Mouse (Mus musculus) lung, adult 10 weeks (tissue): Measurements from ENCODE around the gene Olfr804. TPM values are rescaled to one million over a fixed set of nuclear protein-coding genes. Genes with fewer than 3 reads are reported as not detected.

Source experiments
- polyA plus RNA-seq: library from polyadenylated mRNA; stranded (reverse); fragments of 350-450 nt; fragmentation: Illumina TruSeq; extraction: RNeasy Lipid Tissue Mini Kit (QIAGEN cat#74804); gene quantifications from one replicate; pipeline ENCODE4 v1.2.3, GENCODE M21; 2014; ENCODE audit warnings: low read depth, low replicate concordance; ENCODE audit not compliant: insufficient read depth

Olfr804 gene
- polyA plus RNA-seq = not detected

DNA sequence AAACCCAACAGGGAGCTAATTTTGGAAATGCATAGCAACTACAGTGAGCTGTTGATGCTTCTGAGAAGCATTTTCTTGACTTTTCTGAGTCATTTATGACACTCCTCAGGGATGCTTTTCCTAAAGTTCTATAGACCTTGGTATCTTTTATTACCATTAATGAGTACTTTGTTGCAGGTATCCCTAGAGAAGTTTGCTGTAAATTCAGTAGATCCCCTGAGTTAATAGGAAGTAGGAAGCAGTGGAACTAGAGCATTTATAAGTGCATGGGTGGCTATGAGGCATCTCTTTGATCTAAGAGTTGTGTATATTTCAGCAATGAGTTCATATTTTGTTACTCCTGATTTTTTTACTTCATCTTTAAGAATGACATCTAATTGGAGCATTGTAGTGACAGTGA is at the start of gene Olfr804:
Gene Olfr804, plus strand, starts transcription at position 301 of the 400 bp plus-strand sequence.

GRCm38 (mm10) chr10:129657394-129657793 is 45.6 kb upstream of the Olfr804 start, which contains the start of gene Olfr800:
Gene Olfr800, plus strand, starts transcription at chr10:129657694.

DNA sequence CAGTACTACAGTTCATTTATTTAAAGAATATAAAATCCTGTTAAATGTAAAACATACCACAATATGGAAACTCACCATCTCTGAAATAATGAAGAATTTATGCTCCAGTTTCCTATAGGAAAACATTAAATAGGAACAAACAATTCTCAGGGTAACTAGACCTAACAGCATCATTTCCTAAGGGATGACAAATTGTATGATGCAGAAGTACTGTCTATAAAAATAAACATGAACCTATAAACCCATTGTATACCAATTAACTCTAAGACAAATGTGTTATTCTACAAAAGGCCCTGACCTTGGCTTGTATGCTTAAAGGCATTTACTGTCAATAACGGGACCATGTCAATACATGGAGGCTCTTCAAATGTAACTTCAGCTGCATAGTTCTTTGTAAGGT is 29.2 kb upstream of the Olfr804 start, which contains the start of gene Olfr801:
Gene Olfr801, minus strand, starts transcription at position 101 of the 400 bp plus-strand sequence.

GRCm38 (mm10) chr10:129688069-129688468 is 14.9 kb upstream of the Olfr804 start, which contains the start of gene Olfr802:
Gene Olfr802, minus strand, starts transcription at chr10:129688169.

DNA sequence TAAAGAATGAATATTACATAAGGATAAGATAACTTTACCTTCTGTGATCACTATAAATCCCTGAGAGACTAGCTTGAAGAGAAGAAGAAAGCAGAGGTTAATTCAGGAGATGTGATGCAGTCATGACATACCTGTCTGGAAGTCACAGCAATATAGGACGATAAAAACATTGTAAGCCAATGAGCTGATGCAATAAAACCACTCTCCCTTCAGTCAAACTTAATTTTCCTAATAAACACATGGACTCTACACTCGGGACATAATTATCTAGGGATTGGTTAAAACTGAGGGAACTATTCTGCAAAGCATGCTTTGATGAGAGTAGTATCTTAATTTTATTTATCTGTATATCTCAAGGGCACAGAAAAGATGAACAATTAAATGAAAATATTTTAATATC is 8.8 kb upstream of the Olfr804 start, which contains the start of gene Olfr803:
Gene Olfr803, minus strand, starts transcription at position 101 of the 400 bp plus-strand sequence.

DNA sequence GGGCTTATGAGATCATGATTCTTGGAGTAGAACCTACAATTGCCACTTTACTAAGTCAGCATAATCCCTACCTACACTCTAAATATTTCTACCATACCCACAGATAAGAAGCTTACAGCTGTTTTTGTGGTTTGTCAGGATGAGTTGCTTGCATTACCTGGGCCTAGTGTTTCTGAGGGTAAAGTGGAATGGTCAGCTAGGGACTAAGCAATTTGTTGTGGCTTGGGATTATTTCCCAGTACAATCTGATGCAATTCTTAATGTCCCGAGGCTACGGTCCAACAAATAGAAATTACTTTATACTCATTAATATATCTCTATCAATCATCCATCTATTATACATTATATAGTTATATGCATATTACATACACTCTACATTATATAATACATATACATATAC is 26.3 kb downstream of the Olfr804 start, which contains the start of gene Olfr805:
Gene Olfr805, minus strand, starts transcription at position 101 of the 400 bp plus-strand sequence.

DNA sequence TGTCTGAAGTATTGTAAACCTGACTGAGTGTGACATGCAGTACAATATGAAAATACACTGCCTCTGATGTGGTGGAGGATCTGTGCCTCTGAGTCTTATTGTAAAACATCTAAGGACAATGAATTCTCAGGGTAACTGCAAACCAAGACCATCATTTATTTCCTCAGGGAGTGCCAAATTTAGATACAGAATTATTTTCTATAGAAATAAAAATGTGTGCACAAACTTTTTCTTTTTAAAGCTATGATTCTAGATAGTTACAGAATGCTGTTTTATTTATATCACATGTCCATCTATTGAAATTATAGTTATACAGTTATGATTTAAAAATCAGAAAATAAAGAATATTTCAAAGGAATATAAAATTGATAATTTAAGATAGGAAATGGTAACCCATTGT is 38.8 kb downstream of the Olfr804 start, which contains the start of gene Olfr806:
Gene Olfr806, minus strand, starts transcription at position 101 of the 400 bp plus-strand sequence.

GRCm38 (mm10) chr10:129757693-129758092 is 54.7 kb downstream of the Olfr804 start, which contains the start of gene Olfr807:
Gene Olfr807, minus strand, starts transcription at chr10:129757793.

Other genes with a start within 250 kb of the Olfr804 start
- not detected for gene Olfr787, start 241.3 kb upstream of the Olfr804 start, polyA plus RNA-seq
- not detected for gene Olfr788, start 232.2 kb upstream of the Olfr804 start, polyA plus RNA-seq
- gene Olfr789, start 218.5 kb upstream of the Olfr804 start, polyA plus RNA-seq = not detected
- gene Olfr790, start 204.7 kb upstream of the Olfr804 start, polyA plus RNA-seq = not detected
- gene Olfr791, start 181.4 kb upstream of the Olfr804 start, polyA plus RNA-seq = not detected
- gene Olfr792, start 164.0 kb upstream of the Olfr804 start, polyA plus RNA-seq = not detected
- not detected for gene Olfr794, start 135.6 kb upstream of the Olfr804 start, polyA plus RNA-seq
- gene Olfr796, start 90.6 kb upstream of the Olfr804 start, polyA plus RNA-seq = not detected
- gene Olfr798, start 75.3 kb upstream of the Olfr804 start, polyA plus RNA-seq = not detected
- not detected for gene Olfr799, start 65.7 kb upstream of the Olfr804 start, polyA plus RNA-seq
- gene Olfr800, start 45.5 kb upstream of the Olfr804 start, polyA plus RNA-seq = not detected
- not detected for gene Olfr801, start 29.3 kb upstream of the Olfr804 start, polyA plus RNA-seq
- not detected for gene Olfr802, start 15.0 kb upstream of the Olfr804 start, polyA plus RNA-seq
- gene Olfr803, start 8.9 kb upstream of the Olfr804 start, polyA plus RNA-seq = not detected
- not detected for gene Olfr805, start 26.2 kb downstream of the Olfr804 start, polyA plus RNA-seq
- gene Olfr806, start 38.7 kb downstream of the Olfr804 start, polyA plus RNA-seq = not detected
- gene Olfr807, start 54.6 kb downstream of the Olfr804 start, polyA plus RNA-seq = not detected
- gene Olfr808, start 62.3 kb downstream of the Olfr804 start, polyA plus RNA-seq = not detected
- gene Olfr809, start 71.4 kb downstream of the Olfr804 start, polyA plus RNA-seq = not detected
- not detected for gene Olfr810, start 91.7 kb downstream of the Olfr804 start, polyA plus RNA-seq
- not detected for gene Olfr811, start 101.2 kb downstream of the Olfr804 start, polyA plus RNA-seq
- not detected for gene Olfr812, start 142.9 kb downstream of the Olfr804 start, polyA plus RNA-seq
- not detected for gene Olfr813, start 152.2 kb downstream of the Olfr804 start, polyA plus RNA-seq
- not detected for gene Olfr814, start 176.6 kb downstream of the Olfr804 start, polyA plus RNA-seq
- gene Olfr815, start 202.7 kb downstream of the Olfr804 start, polyA plus RNA-seq = not detected
- gene Olfr816, start 212.4 kb downstream of the Olfr804 start, polyA plus RNA-seq = not detected
- not detected for gene Olfr818, start 245.9 kb downstream of the Olfr804 start, polyA plus RNA-seq